14 mouse cellular contexts compared by ENCODE assay signal in the genomic region with DNA sequence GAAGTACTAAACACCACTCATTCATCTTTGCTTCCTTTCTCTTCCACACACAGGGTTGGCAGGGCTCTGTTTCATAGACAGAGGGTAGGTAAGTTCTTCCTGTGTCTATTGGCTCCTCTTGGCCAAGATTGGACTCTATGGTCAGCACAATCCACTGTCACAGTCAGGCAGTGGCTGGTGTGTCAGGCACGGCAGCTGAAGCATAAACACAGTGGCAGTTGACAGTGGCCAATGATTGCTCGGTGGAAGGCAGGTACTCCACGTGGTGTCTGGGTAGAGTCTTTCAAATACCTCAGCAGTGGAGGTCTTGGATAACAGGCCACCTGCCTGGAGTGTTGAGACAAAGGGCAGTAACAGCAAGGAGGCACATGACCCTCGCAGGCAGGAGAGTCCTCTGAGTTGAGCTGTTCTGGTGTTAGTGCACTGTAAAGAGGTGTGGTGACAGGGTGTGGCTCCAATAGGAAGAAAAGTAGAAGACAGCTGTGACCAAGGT. TPM values are rescaled to one million over a fixed set of nuclear protein-coding genes. Genes with fewer than 3 reads are reported as not detected.
A peak's percentile ranks its signal among the peaks of the same experiment; 100 is the strongest.
DNase-seq lines count a peak whose midpoint lies in the region; ATAC-seq and TF ChIP-seq lines count a peak whose summit lies in the region.
"Had no signal": no experiment of that assay in that cellular context is flagged by ENCODE, and none has a peak within 500 bp of the region (broad histone marks: within the 10 kb centered on the region; RNA-seq: fewer than 3 reads in every experiment).

No protein-coding gene starts in this region.

- 38% methylated on average over 4 of the region's 4 CpGs for WGBS in hindbrain, embryonic 10.5 days
- WGBS in hindbrain, postnatal 0 days: 36% methylated on average over 4 of the region's 4 CpGs
- WGBS in forebrain, postnatal 0 days: 14% methylated on average over 4 of the region's 4 CpGs

- H3K27ac ChIP-seq in hindbrain, embryonic 10.5 days: peak overlapping the region; percentile 14
- H3K27ac ChIP-seq in hindbrain, postnatal 0 days: no peak overlapping the region
- peak overlapping the region; percentile 42; the same call in 1 of the 2 replicates for H3K27ac ChIP-seq in forebrain, postnatal 0 days (ENCODE audit: low read depth, low read length)
- H3K27ac ChIP-seq: limb, embryonic 13.5 days had no signal

- no peak for ATAC-seq in hindbrain, postnatal 0 days
- ATAC-seq in forebrain, postnatal 0 days: peak; percentile 30

- TF ChIP-seq CTCF in hindbrain, postnatal 0 days (IDR thresholded peaks at IDR 0.05; ENCODE audit: low read depth): no peak
- no peak for TF ChIP-seq CTCF in forebrain, postnatal 0 days (IDR thresholded peaks at IDR 0.05; ENCODE audit: low read depth)

- no peak overlapping the region for H3K4me2 ChIP-seq in hindbrain, postnatal 0 days (ENCODE audit: low read depth, low read length)
- no peak overlapping the region for H3K4me2 ChIP-seq in forebrain, postnatal 0 days (ENCODE audit: low read depth)
- H3K4me2 ChIP-seq in myocyte (ENCODE audit: low read depth): no peak overlapping the region
- H3K4me2 ChIP-seq: limb, embryonic 13.5 days had no signal

- no peaks in the 10 kb centered on the region for H3K9me3 ChIP-seq in hindbrain, embryonic 10.5 days
- H3K9me3 ChIP-seq in hindbrain, postnatal 0 days (ENCODE audit: low read length): no peaks in the 10 kb centered on the region
- H3K9me3 ChIP-seq in forebrain, postnatal 0 days (ENCODE audit: low read length): no peaks in the 10 kb centered on the region
- H3K9me3 ChIP-seq: limb, embryonic 13.5 days had no signal

- H3K36me3 ChIP-seq in hindbrain, embryonic 10.5 days: no peaks in the 10 kb centered on the region
- no peaks in the 10 kb centered on the region for H3K36me3 ChIP-seq in hindbrain, postnatal 0 days (ENCODE audit: insufficient read depth, low read length)
- no peaks in the 10 kb centered on the region for H3K36me3 ChIP-seq in forebrain, postnatal 0 days (ENCODE audit: insufficient read depth)
- no peaks in the 10 kb centered on the region for H3K36me3 ChIP-seq in myocyte (ENCODE audit: control insufficient read depth, insufficient read depth)
- H3K36me3 ChIP-seq: limb, embryonic 13.5 days had no signal

- H3K79me2 ChIP-seq in myocyte (ENCODE audit: control insufficient read depth, insufficient read depth): no peaks in the 10 kb centered on the region

- H3K9ac ChIP-seq in hindbrain, postnatal 0 days (replicated peaks; ENCODE audit: low read length): no peak overlapping the region
- H3K9ac ChIP-seq in forebrain, postnatal 0 days: no peak overlapping the region
- H3K9ac ChIP-seq: limb, embryonic 13.5 days had no signal

- no peaks in the 10 kb centered on the region for H3K27me3 ChIP-seq in hindbrain, embryonic 10.5 days (ENCODE audit: insufficient read depth, poor library complexity, severe bottlenecking)
- no peaks in the 10 kb centered on the region for H3K27me3 ChIP-seq in hindbrain, postnatal 0 days (ENCODE audit: insufficient read depth, low read length)
- no peaks in the 10 kb centered on the region for H3K27me3 ChIP-seq in forebrain, postnatal 0 days (ENCODE audit: insufficient read depth, low read length)
- no peaks in the 10 kb centered on the region for H3K27me3 ChIP-seq in myocyte (ENCODE audit: control insufficient read depth, insufficient read depth, insufficient read length)
- H3K27me3 ChIP-seq: limb, embryonic 13.5 days had no signal

- TF ChIP-seq POLR2A in myocyte (IDR thresholded peaks at IDR 0.05; ENCODE audit: insufficient read length, low read depth): no peak

- H3K4me1 ChIP-seq in hindbrain, embryonic 10.5 days (replicated peaks): peaks cover 24% of the 10 kb centered on the region
- peaks cover 6% of the 10 kb centered on the region; the same call in 1 of the 2 replicates for H3K4me1 ChIP-seq in hindbrain, postnatal 0 days (ENCODE audit: insufficient read depth, low read length)
- peaks cover 11% of the 10 kb centered on the region for H3K4me1 ChIP-seq in forebrain, postnatal 0 days (ENCODE audit: insufficient read depth)

- DNase-seq in hindbrain, embryonic 10.5 days (ENCODE audit: low spot score): no peak
- DNase-seq in hindbrain, postnatal 0 days (ENCODE audit: low spot score): no peak
- DNase-seq in WW6 (ENCODE audit: low read depth, low spot score): peak; percentile 20
- DNase-seq in forebrain, postnatal 0 days: no peak
- no peak for DNase-seq in left cerebral cortex, postnatal 10 days (ENCODE audit: extremely low spot score in 1 of 2, low spot score in 2 of 2)
- DNase-seq in gastrocnemius, postnatal 14 days: no peak
- no peak for DNase-seq in natural killer cell, adult 2 months (ENCODE audit: low spot score in 2 of 2)
- DNase-seq: cerebellum, postnatal 10 days; heart, postnatal 14 days; lung, postnatal 10 days had no signal

- H3K4me3 ChIP-seq in hindbrain, embryonic 10.5 days: no peak overlapping the region
- H3K4me3 ChIP-seq in hindbrain, postnatal 0 days (ENCODE audit: low read length): no peak overlapping the region
- H3K4me3 ChIP-seq in forebrain, postnatal 0 days (ENCODE audit: low read depth, low read length): no peak overlapping the region
- H3K4me3 ChIP-seq in myocyte: no peak overlapping the region
- H3K4me3 ChIP-seq: erythroblast, embryonic 14.5 days; limb, embryonic 13.5 days had no signal

- intact Hi-C loops in left cerebral cortex, postnatal 10 days (cut with DNase I): no loop called here
- intact Hi-C loops in gastrocnemius, postnatal 14 days (cut with DNase I; ENCODE audit: low total_unique reads): no loop called here

- H3ac ChIP-seq in myocyte (ENCODE audit: control insufficient read depth, insufficient read length): no peak overlapping the region

TF ChIP-seq in myocyte, 11 proteins besides CTCF, POLR2A, EP300 and RAD21 (continues in another document):
- TF ChIP-seq TCF12 (IDR thresholded peaks at IDR 0.05; ENCODE audit: insufficient read depth, poor library complexity, severe bottlenecking) (no peak), SRF (IDR thresholded peaks at IDR 0.05; ENCODE audit: control insufficient read depth, insufficient read length, low read depth) (no peak), TCF3 (IDR thresholded peaks at IDR 0.05; ENCODE audit: insufficient read length, low read depth) (no peak), USF1 (IDR thresholded peaks at IDR 0.05; ENCODE audit: low read depth) (no peak), POLR2AphosphoS2 (IDR thresholded peaks at IDR 0.05; ENCODE audit: insufficient read length, low read depth) (no peak), MYOD1 (IDR thresholded peaks at IDR 0.05; ENCODE audit: control insufficient read depth in 1 of 3, insufficient read length in 2 of 3, low read depth in 2 of 3) (peak in 1 of 3 experiments; percentile 48)

RNA-seq across cellular contexts. Expression of a gene that starts 13.1 kb away (rescaled TPM):
- polyA plus RNA-seq in hindbrain, embryonic 10.5 days (2016; fragmentation: Nextera tagmentation; extraction: Ambion mirVana): 0.11 TPM in 1 of 2 replicates, not detected in the other
- total RNA-seq in hindbrain, postnatal 0 days (2014; rRNA removed): not detected in 2 replicates
- not detected in 2 replicates for polyA plus RNA-seq in hindbrain, postnatal 0 days (2015; fragmentation: Nextera tagmentation; extraction: Ambion mirVana)
- total RNA-seq in forebrain, postnatal 0 days (2014; rRNA removed): 1.5 TPM in 1 of 2 replicates, not detected in the other
- polyA plus RNA-seq in forebrain, postnatal 0 days (2015; fragmentation: Nextera tagmentation; extraction: Ambion mirVana): 0.08 and 0.19 TPM in 2 replicates
- polyA plus RNA-seq in myocyte (2012; fragmentation: generic; extraction: Trizol): 0.08 TPM
- under 1 TPM; 0.36 to 0.47 TPM for total RNA-seq in left cerebral cortex, postnatal 10 days (2021)
- under 1 TPM; 0.51 to 0.84 TPM for total RNA-seq in gastrocnemius, postnatal 14 days (2021)
- polyA plus RNA-seq: erythroblast, embryonic 14.5 days had no signal

RNA-seq across cellular contexts. Expression of a gene that starts 15.5 kb away (rescaled TPM):
- 0.05 and 0.12 TPM in 2 replicates for polyA plus RNA-seq in hindbrain, embryonic 10.5 days (2016; fragmentation: Nextera tagmentation; extraction: Ambion mirVana)
- not detected in 2 replicates for total RNA-seq in hindbrain, postnatal 0 days (2014; rRNA removed)
- polyA plus RNA-seq in hindbrain, postnatal 0 days (2015; fragmentation: Nextera tagmentation; extraction: Ambion mirVana): not detected in 2 replicates
- 0.15 TPM in 1 of 2 replicates, not detected in the other for total RNA-seq in forebrain, postnatal 0 days (2014; rRNA removed)
- polyA plus RNA-seq in forebrain, postnatal 0 days (2015; fragmentation: Nextera tagmentation; extraction: Ambion mirVana): 0.04 TPM in 1 of 2 replicates, not detected in the other
- polyA plus RNA-seq in myocyte (2012; fragmentation: generic; extraction: Trizol): not detected
- total RNA-seq in left cerebral cortex, postnatal 10 days (2021): under 1 TPM; 0.28 to 0.39 TPM
- under 1 TPM in 1 of 2 experiments, not detected in 1; 0.04 TPM for total RNA-seq in gastrocnemius, postnatal 14 days (2021)
- polyA plus RNA-seq: erythroblast, embryonic 14.5 days; limb, embryonic 13.5 days had no signal

RNA-seq across cellular contexts. Expression of a gene that starts 43.7 kb away (rescaled TPM):
- 40.4 and 50.4 TPM in 2 replicates for polyA plus RNA-seq in hindbrain, embryonic 10.5 days (2016; fragmentation: Nextera tagmentation; extraction: Ambion mirVana)
- total RNA-seq in hindbrain, postnatal 0 days (2014; rRNA removed): 9.4 and 16.9 TPM in 2 replicates
- polyA plus RNA-seq in hindbrain, postnatal 0 days (2015; fragmentation: Nextera tagmentation; extraction: Ambion mirVana): 8.1 and 8.7 TPM in 2 replicates
- total RNA-seq in forebrain, postnatal 0 days (2014; rRNA removed): 133 and 144 TPM in 2 replicates
- 127 and 171 TPM in 2 replicates for polyA plus RNA-seq in forebrain, postnatal 0 days (2015; fragmentation: Nextera tagmentation; extraction: Ambion mirVana)
- 9.8 TPM for polyA plus RNA-seq in myocyte (2012; fragmentation: generic; extraction: Trizol)
- 100 to 1,000 TPM; 131 to 158 TPM for total RNA-seq in left cerebral cortex, postnatal 10 days (2021)
- total RNA-seq in gastrocnemius, postnatal 14 days (2021): 1 to 10 TPM; 8.5 to 9.5 TPM
- polyA plus RNA-seq: erythroblast, embryonic 14.5 days had no signal

RNA-seq across cellular contexts. Expression of a gene that starts 45.6 kb away (rescaled TPM):
- polyA plus RNA-seq in hindbrain, embryonic 10.5 days (2016; fragmentation: Nextera tagmentation; extraction: Ambion mirVana): not detected in 2 replicates
- total RNA-seq in hindbrain, postnatal 0 days (2014; rRNA removed): not detected in 2 replicates
- not detected in 2 replicates for polyA plus RNA-seq in hindbrain, postnatal 0 days (2015; fragmentation: Nextera tagmentation; extraction: Ambion mirVana)
- 0.24 TPM in 1 of 2 replicates, not detected in the other for total RNA-seq in forebrain, postnatal 0 days (2014; rRNA removed)
- not detected in 2 replicates for polyA plus RNA-seq in forebrain, postnatal 0 days (2015; fragmentation: Nextera tagmentation; extraction: Ambion mirVana)
- not detected for polyA plus RNA-seq in myocyte (2012; fragmentation: generic; extraction: Trizol)
- total RNA-seq in left cerebral cortex, postnatal 10 days (2021): under 1 TPM in 1 of 2 experiments, not detected in 1; 0.16 TPM
- total RNA-seq in gastrocnemius, postnatal 14 days (2021): not detected
- total RNA-seq: gastrocnemius, postnatal 4 days; heart, postnatal 14 days had no signal
- polyA plus RNA-seq: erythroblast, embryonic 14.5 days; limb, embryonic 13.5 days had no signal

RNA-seq across cellular contexts. Expression of a gene that starts 56.0 kb away (rescaled TPM):
- polyA plus RNA-seq in hindbrain, embryonic 10.5 days (2016; fragmentation: Nextera tagmentation; extraction: Ambion mirVana): 25.1 and 27.3 TPM in 2 replicates
- total RNA-seq in hindbrain, postnatal 0 days (2014; rRNA removed): 20.2 and 21.4 TPM in 2 replicates
- polyA plus RNA-seq in hindbrain, postnatal 0 days (2015; fragmentation: Nextera tagmentation; extraction: Ambion mirVana): 23.0 and 26.5 TPM in 2 replicates
- total RNA-seq in forebrain, postnatal 0 days (2014; rRNA removed): 12.6 and 14.6 TPM in 2 replicates
- polyA plus RNA-seq in forebrain, postnatal 0 days (2015; fragmentation: Nextera tagmentation; extraction: Ambion mirVana): 12.2 and 17.4 TPM in 2 replicates
- 9.9 TPM for polyA plus RNA-seq in myocyte (2012; fragmentation: generic; extraction: Trizol)
- total RNA-seq in left cerebral cortex, postnatal 10 days (2021): 10 to 100 TPM in 1 of 2 experiments, 1 to 10 TPM in 1; 9.5 to 10.7 TPM
- 1 to 10 TPM; 8.1 to 8.2 TPM for total RNA-seq in gastrocnemius, postnatal 14 days (2021)
- polyA plus RNA-seq: erythroblast, embryonic 14.5 days had no signal
